Mouse (Mus musculus): ENCODE measurements around the gene Galt.
"Not testable (repeated sequence)": the region's sequence is repeated elsewhere in the genome, so short reads cannot be mapped to it uniquely, and the experiment has no call there.

Galt gene

GRCm38 (mm10) chr4:41740380-41741157 lies 14.5 kb upstream of the Galt start:
- peak; percentile 50 for DNase-seq (ENCODE audit: low read depth, low spot score)

- DNase-seq (ENCODE audit: low read depth, low spot score), result peak; percentile 96
Measured at GRCm38 (mm10) chr4:41741158-41741560, 13.9 kb upstream of the Galt start.

- DNase-seq (ENCODE audit: low read depth, low spot score), result no peak
Measured at GRCm38 (mm10) chr4:41744131-41744530, 10.9 kb upstream of the Galt start.

- no peak for DNase-seq (ENCODE audit: low read depth, low spot score)
Measured at GRCm38 (mm10) chr4:41745021-41745420, 10.0 kb upstream of the Galt start.

GRCm38 (mm10) chr4:41755338-41756305 lies 594 bp downstream of the Galt start, which contains the start of gene Sigmar1:
Sigmar1 (minus strand) TSS chr4:41756157.
- DNase-seq (ENCODE audit: low read depth, low spot score), result peak; percentile 94

GRCm38 (mm10) chr4:41756440-41756839 lies 1.4 kb downstream of the Galt start:
- no peak for DNase-seq (ENCODE audit: low read depth, low spot score)

GRCm38 (mm10) chr4:41757321-41757720 lies 2.3 kb downstream of the Galt start:
- no peak for DNase-seq (ENCODE audit: low read depth, low spot score)

GRCm38 (mm10) chr4:41758021-41758420 lies 3.0 kb downstream of the Galt start:
- no peak for DNase-seq (ENCODE audit: low read depth, low spot score)

GRCm38 (mm10) chr4:41758701-41759100 lies 3.7 kb downstream of the Galt start:
- no peak for DNase-seq (ENCODE audit: low read depth, low spot score)

GRCm38 (mm10) chr4:41759206-41759605 lies 4.2 kb downstream of the Galt start:
- no peak for DNase-seq (ENCODE audit: low read depth, low spot score)

GRCm38 (mm10) chr4:41759656-41760287 lies 4.7 kb downstream of the Galt start:
- DNase-seq (ENCODE audit: low read depth, low spot score), result no peak

- DNase-seq (ENCODE audit: low read depth, low spot score), result peak; percentile 35
Measured at GRCm38 (mm10) chr4:41760288-41760721, 5.3 kb downstream of the Galt start.

- DNase-seq (ENCODE audit: low read depth, low spot score), result no peak
Measured at GRCm38 (mm10) chr4:41760911-41761310, 5.9 kb downstream of the Galt start.

- no peak for DNase-seq (ENCODE audit: low read depth, low spot score)
Measured at GRCm38 (mm10) chr4:41761680-41762079, 6.7 kb downstream of the Galt start.

- DNase-seq (ENCODE audit: low read depth, low spot score), result no peak
Measured at GRCm38 (mm10) chr4:41762099-41762687, 7.2 kb downstream of the Galt start.

GRCm38 (mm10) chr4:41762688-41763114 lies 7.7 kb downstream of the Galt start:
- DNase-seq (ENCODE audit: low read depth, low spot score), result not testable (repeated sequence)

- not testable (repeated sequence) for DNase-seq (ENCODE audit: low read depth, low spot score)
Measured at GRCm38 (mm10) chr4:41763176-41763575, 8.1 kb downstream of the Galt start.

- DNase-seq (ENCODE audit: low read depth, low spot score), result not testable (repeated sequence)
Measured at GRCm38 (mm10) chr4:41767301-41767700, 12.3 kb downstream of the Galt start.

GRCm38 (mm10) chr4:41772946-41773345 lies 17.9 kb downstream of the Galt start:
- DNase-seq (ENCODE audit: low read depth, low spot score), result not testable (repeated sequence)

- peak; percentile 77 for DNase-seq (ENCODE audit: low read depth, low spot score)
Measured at GRCm38 (mm10) chr4:41773502-41773901, 18.5 kb downstream of the Galt start.

GRCm38 (mm10) chr4:41774002-41774401 lies 19.0 kb downstream of the Galt start, which contains the start of gene Ccl27a:
Ccl27a (minus strand) TSS chr4:41774247.
- peak; percentile 89 for DNase-seq (ENCODE audit: low read depth, low spot score)

All from CD4-positive helper T cell, adult 2 months (primary cell).